Mouse (Mus musculus) erythroid progenitor cell, adult 5-6 weeks (primary cell): ENCODE data around the gene Pax2. TPM values are rescaled to one million over a fixed set of nuclear protein-coding genes. Genes with fewer than 3 reads are reported as not detected.

Experiments
- total RNA-seq, 2 experiments: library from RNA; stranded (forward) in 1 of 2; stranded (reverse) in 1 of 2; fragments of 150-400 nt in 1 of 2; fragments of 186-747, 209-891 nt in 1 of 2; gene quantifications; 2 replicates each; pipeline versions ENCODE4 v1.2.3 to v1.2.4; 2015 to 2017; ENCODE audit warnings: low replicate concordance in 2 of 2

The Pax2 gene
- total RNA-seq, 2 experiments from 2014 or later, result not detected

Other genes with a start within 250 kb of the Pax2 start
- gene Sec31b, start 210.2 kb upstream of the Pax2 start, total RNA-seq (2015; ENCODE audit: low replicate concordance), result 0.36 and 1.3 TPM in 2 replicates
- 0.26 TPM in 1 of 2 replicates, not detected in the other for gene Sec31b, start 210.2 kb upstream of the Pax2 start, total RNA-seq (2017; ENCODE audit: low replicate concordance)
- not detected in 2 replicates for gene Gm20538, start 203.2 kb upstream of the Pax2 start, total RNA-seq (2015; ENCODE audit: low replicate concordance)
- not detected in 2 replicates for gene Gm20538, start 203.2 kb upstream of the Pax2 start, total RNA-seq (2017; ENCODE audit: low replicate concordance)
- 115 and 143 TPM in 2 replicates for gene Ndufb8, start 200.6 kb upstream of the Pax2 start, total RNA-seq (2015; ENCODE audit: low replicate concordance)
- gene Ndufb8, start 200.6 kb upstream of the Pax2 start, total RNA-seq (2017; ENCODE audit: low replicate concordance), result 56.9 and 85.0 TPM in 2 replicates
- gene Hif1an, start 193.2 kb upstream of the Pax2 start, total RNA-seq (2015; ENCODE audit: low replicate concordance), result 1.8 and 2.5 TPM in 2 replicates
- gene Hif1an, start 193.2 kb upstream of the Pax2 start, total RNA-seq (2017; ENCODE audit: low replicate concordance), result 3.6 and 5.8 TPM in 2 replicates
- gene Slf2, start 175.1 kb downstream of the Pax2 start, total RNA-seq (2015; ENCODE audit: low replicate concordance), result 17.7 and 27.2 TPM in 2 replicates
- 26.5 and 29.4 TPM in 2 replicates for gene Slf2, start 175.1 kb downstream of the Pax2 start, total RNA-seq (2017; ENCODE audit: low replicate concordance)
- 0.36 TPM in 1 of 2 replicates, not detected in the other for gene Sema4g, start 233.1 kb downstream of the Pax2 start, total RNA-seq (2015; ENCODE audit: low replicate concordance)
- 0.39 TPM in 1 of 2 replicates, not detected in the other for gene Sema4g, start 233.1 kb downstream of the Pax2 start, total RNA-seq (2017; ENCODE audit: low replicate concordance)
- 2.9 and 4.3 TPM in 2 replicates for gene Twnk, start 249.6 kb downstream of the Pax2 start, total RNA-seq (2015; ENCODE audit: low replicate concordance)
- 1.4 and 2.0 TPM in 2 replicates for gene Twnk, start 249.6 kb downstream of the Pax2 start, total RNA-seq (2017; ENCODE audit: low replicate concordance)